Mouse (Mus musculus) adrenal gland, postnatal 25 days (tissue): ENCODE measurements around the gene Kri1. TPM values are rescaled to one million over a fixed set of nuclear protein-coding genes. Genes with fewer than 3 reads are reported as not detected.
"Not testable (repeated sequence)": the region's sequence is repeated elsewhere in the genome, so short reads cannot be mapped to it uniquely, and the experiment has no call there.

Source experiments
- DNase-seq: peaks from one replicate; pipeline ENCODE4 v3.0.0; 2021; ENCODE audit warnings: mixed read lengths
- long read RNA-seq: library from polyadenylated mRNA; stranded (forward); transcript quantifications from one replicate; pipeline ENCODE4 v2.0.0, GENCODE M21; 2021
- total RNA-seq: library from RNA; stranded (reverse); gene quantifications from 2 replicates; pipeline ENCODE4 v1.2.3, GENCODE M21; 2021

Gene Kri1
- 34.7 and 48.1 TPM in 2 replicates for total RNA-seq
- long read RNA-seq, transcript Kri1-201 (19 exons, 2,598 nt), result major isoform, 15 of 22 reads
- long read RNA-seq, partial matches to known transcripts, result 4 of 22 reads
- long read RNA-seq, other reads (novel, unspliced or antisense), result 3 of 22 reads

DNA sequence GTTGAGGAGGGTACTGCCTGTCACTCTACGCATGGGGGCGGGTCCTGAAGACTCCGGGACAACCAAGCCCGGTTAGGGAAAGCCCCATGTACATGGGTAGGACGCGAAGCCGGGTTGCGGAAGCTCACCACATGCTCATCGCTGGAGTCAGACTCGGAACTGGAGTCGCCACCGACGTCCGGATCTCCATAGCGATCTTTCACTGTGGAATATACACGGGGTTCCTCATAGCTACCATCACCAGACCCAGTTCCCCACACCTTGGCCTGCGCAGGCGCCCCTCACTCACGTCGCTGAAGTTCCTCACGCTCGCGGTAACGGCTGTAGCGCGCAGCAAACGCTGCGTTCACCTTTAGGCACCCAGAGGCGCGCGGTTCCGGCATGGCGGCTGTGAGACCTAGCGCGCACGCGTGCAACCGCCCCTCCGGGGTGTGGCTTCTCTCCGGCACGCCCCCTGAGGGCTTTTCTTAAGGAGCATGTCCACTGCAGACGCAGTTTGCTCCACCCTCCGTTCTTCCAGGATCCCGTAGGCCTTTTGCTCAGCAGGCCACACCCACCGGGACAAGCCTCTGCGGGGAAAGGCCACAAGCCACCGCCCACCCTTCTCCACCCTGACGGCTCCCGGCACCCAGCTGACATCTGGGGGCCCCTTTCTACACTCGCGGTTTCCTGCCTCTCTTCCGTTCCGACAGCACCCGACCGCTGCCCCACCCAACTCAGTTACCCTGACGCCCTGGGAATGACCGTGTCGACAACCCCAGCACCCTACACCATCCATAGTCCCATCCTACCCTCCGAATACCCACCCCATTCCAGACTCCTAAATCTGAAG lies at the start of gene Kri1:
Gene Kri1, minus strand, starts transcription at position 399 of the 832 bp plus-strand sequence.
- peak; percentile 97 for DNase-seq

DNA sequence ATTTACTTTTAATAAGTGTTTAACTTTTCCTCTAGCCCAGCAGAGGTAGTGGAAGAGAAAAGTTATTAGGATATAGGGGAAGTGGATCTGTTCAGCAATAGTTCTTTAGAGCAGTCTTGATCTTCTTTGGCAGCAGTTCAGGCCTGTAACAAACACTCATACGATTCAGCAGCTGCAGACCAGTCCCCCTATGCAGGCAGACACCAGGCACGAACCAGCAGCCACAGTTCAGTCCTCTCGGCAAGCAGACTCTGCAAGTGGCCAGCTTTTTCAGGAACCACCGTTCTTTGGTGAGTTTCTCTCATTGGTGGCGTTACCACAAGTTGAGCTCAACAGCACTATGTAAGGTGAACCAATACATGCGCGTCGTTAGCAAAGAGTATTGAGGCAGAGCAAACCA lies 48.7 kb upstream of the Kri1 start:
- DNase-seq, result no peak

GRCm38 (mm10) chr9:21335391-21335790 lies 47.6 kb upstream of the Kri1 start:
- DNase-seq, result no peak

DNA sequence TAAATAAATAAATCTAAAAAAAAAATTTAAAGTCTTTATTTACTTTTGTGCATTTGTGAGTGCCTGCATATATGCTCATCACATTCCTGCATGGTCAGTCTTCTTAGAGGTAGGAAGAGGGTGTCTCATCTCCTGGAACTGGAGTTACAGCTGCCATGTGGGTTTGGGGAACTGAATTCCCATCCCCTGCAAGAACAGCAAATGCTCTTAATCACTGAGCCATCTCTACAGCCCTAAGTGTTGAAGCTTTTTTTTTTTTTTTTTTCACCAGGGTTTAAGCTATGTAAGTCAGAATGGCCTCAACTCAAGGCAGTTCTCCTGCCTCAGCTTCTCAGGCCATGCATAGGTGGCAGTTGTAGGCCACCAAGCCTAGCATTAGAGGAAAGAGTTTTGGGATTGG lies 47.0 kb upstream of the Kri1 start:
- no peak for DNase-seq

DNA sequence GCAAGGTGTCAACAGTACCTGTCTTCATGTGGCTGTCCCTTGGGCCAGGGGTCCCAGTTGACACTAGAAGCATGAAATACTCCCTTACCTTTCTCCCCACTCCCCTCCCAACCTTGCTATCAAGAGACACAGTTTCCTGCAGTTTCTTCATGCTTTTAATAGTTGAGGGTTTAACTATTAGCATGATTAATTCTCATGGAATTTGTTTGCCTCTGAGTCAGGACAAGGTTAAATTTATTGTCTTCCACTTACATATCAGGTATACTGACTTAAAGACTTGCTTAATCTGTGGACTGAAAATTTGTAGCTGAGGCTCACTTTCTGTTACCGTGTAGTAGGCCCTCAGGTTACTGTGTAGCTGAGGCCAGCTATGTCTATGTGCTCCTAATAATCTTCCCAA lies 45.8 kb upstream of the Kri1 start:
- DNase-seq, result no peak

DNA sequence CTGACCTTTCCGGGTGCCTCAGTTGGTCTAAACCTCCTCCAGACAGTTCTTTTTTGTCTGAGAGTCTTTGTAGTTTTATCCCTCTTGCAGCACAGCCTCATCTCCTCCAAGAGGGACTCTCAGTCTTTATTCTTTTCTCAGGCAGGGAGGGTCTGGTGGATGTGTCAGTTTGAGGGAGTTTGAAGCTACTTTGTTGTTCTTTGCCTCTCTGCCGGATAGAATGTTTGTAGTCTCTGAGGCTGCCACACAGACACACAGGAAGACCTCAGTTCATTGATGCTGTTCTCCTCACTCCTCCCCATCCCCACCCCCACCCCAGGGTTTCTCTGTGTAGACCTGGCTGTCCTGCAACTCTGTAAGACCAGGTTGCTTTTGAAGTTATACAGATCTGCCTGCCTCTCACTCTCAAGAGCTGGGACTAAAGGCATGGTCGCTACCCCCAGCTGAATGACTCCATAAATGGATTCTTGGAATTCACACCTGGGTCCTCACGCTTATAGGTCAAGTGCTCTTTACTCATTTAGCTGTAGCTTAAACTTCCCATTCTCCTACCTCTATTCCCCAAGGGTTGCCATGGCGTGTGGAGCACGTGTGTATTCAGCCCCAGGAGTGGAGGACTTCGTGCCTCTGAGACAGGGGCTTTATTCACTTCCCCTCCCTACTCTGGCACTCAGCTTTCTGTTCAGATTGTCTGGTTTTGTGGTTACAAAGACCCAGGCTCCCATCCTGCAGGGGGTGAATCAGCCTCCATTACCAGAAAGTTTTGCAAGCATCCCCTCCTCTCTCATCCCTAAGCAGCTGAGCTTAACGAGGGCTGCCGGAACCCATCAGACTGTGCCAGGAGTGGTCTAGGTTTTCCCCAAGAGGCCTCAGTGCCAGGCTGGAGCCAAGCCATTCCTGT lies 44.6 kb upstream of the Kri1 start:
- DNase-seq, result no peak

DNA sequence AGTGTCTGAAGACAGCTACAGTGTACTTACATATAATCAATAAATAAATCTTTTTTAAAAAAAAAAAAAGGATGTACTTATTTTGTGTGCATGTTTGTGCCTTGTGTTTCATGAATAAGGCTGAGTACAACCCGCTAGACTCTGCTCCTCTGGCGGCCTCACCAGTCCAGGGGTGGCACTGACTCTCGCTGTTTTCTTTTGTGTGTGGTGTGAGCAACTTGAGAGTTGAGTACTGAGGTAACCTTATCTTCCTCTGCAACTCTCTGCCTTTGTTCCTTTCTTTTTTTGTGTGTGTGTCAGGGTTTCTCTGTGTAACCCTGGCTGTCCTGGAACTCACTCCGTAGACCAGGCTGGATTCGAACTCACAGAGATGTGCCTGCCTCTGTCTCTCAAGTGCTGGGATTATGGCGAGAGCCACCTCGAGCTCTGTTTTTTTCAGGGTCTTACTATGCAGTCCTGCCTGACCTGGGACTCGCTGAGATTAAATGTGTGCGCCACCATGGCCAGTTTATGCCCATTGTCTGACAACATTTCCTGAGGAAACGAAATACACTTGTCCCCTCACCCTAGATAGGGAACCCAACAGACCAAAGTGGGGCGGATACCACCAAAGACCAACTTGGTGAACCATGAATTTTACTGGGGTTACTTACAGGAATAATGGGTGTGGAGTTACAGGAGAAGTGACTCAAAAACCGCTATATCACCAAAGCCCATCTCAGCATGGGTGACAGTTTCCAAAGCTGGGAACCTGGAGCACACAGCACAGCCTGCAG lies 43.8 kb upstream of the Kri1 start:
- no peak for DNase-seq

GRCm38 (mm10) chr9:21329699-21330289 lies 42.0 kb upstream of the Kri1 start:
- DNase-seq, result no peak

GRCm38 (mm10) chr9:21329041-21329440 lies 41.3 kb upstream of the Kri1 start:
- DNase-seq, result no peak

- DNase-seq, result no peak
These were observed 40.3 kb upstream of the Kri1 start for GRCm38 (mm10) chr9:21328041-21328440.

DNA sequence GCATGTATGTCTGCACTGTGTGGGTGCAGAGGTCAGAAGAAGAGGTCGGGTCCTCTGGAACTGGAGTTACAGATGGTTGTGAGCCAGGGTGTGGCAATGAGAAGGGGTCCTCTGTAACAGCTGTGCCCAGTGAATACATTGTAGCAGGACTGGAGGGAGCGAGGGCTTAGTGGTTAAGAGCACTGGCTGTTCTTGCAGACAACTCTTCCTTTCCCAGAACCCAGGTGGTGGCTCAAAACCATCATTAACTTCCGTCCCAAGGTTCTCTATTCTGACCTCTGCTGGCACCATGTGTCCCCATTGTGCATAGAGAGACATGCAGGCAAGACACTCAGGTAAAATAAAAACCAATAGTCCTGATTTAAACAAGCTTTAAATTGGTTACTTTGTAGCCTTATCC lies 39.8 kb upstream of the Kri1 start:
- DNase-seq, result no peak

DNA sequence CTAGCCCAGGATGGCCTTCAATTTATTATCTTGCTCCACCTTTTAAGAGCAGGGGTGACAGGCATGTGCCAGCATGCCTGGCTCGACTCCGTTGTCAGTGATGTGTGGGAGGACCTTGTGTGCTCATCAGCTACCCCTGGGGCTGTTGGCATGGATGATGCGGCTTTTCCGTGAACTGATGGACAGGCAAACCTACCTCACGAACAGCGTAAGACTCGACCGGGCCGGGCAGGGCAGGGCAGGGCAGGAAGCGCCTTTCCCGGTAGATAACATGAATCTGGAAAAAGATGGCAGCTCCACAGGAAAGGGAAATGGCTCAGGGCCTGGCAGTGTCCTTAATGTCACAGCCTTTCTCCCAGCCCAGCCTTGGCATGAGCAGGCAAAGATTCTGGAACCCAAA lies 36.5 kb upstream of the Kri1 start:
- no peak for DNase-seq

DNA sequence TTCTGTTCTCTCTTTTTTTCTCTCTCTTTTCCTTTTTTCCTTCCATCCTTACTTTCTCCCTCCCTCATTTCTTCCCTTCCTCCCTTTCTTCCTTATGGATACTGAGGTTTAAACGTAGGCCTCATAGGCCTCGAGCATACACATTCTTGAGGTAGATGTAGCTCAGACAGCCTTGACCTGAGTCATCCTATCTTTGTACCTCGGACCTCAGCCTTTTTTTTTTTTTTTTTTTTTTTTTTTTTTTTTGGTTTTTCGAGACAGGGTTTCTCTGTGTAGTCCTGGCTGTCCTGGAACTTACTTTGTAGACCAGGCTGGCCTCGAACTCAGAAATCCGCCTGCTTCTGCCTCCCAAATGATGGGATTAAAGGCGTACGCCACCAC lies 35.1 kb upstream of the Kri1 start:
- not testable (repeated sequence) for DNase-seq

GRCm38 (mm10) chr9:21322211-21322916 lies 34.6 kb upstream of the Kri1 start:
- DNase-seq, result no peak

DNA sequence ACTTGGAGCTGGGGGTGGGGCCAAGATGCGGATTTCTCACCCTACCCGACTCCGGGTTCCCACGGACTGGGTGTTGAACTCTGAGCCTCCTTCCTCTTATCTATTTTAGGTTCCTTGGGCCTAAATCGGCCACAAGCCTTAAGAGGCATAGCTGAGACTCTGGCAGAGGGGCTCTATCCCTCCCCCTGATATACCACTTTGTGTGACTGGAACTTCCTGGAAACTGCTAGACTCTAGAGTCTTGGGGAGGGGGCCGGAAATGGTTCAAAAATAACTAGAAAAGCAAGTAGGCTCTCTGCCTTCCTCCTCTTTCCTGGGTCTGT lies 33.7 kb upstream of the Kri1 start:
- peak; percentile 30 for DNase-seq

DNA sequence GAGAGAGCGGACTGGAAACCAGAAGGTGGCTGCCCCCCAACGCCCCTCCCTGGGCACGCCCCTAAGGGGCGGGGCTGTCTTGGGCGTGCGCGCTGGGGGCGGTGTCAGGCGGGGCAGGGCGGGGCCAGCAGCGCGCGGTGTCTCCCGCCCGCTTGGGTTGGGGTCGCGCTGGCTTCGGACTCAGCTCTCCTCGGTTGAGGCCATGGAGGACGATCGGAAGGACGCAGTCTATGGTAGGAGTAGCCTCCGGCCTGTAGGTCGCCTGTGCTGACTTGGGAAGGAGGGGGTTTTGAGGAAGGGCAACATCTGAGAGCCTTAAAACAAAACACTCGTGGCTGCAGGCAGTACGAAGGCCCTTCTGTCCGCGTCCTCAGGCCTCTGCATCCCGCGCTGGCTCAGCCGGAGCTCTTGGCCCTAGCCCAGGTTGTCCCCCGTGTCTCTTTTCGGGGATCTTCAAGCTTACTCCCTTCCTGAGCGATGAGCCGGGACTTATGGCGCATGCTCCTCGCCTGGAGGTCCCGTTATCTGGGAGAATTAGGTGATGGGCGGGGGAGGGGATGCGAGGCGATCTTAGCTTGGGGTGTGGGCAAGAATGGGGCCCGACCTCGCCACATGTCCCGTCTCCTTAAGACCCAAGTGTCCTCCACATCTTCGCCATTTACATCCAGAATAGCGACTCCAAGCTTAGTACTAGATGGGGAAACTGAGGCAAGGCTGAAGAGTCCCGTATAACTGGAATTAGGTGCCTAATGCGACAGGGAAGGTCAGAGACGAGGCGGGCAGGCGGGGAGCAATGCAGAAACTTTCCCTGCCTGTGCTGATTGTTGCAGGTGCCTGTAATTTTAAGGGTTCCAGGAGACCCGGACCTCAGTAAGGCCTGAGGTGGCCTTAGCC lies 33.1 kb upstream of the Kri1 start, which contains the start of gene Slc44a2:
Gene Slc44a2, plus strand, starts transcription at position 80 of the 894 bp plus-strand sequence.
- DNase-seq, result peak; percentile 91

- no peak for DNase-seq
These were observed 32.5 kb upstream of the Kri1 start for GRCm38 (mm10) chr9:21320280-21320618.

DNA sequence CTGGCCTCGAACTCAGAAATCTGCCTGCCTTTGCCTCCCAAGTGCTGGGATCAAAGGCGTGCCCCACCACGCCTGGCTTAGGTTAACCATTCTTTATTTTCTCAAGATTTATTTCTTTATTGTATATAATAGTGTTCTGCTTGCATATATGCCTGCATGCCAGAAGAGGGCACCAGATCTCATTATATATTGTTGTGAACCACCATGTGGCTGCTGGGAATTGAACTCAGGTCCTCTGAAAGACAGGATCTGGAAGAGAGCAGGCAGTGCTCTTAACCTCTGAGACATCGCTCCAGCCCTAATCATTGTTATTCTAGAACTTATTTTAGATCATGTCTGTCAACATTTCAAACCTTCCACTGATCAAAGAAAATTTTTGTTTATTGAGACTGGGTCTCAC lies 31.7 kb upstream of the Kri1 start:
- no peak for DNase-seq

DNA sequence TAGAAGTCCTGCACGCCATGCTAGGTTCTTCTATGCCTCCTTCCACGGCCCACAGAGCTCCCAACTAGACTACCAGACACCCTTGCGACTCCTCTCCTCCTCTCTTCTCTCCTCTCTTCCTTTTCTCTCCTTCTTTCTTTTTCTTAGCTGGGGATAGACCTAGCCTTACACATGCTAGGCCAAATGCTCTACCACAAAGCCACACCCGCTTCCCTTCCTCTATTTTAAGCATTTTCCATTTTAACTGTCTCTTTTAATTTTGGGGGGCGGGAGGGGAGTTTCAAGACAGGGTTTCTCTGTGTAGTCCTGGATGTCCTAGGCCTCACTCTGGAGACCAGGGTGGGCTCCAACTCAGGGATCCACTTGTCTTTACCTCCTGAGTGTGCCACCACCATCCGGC lies 31.0 kb upstream of the Kri1 start:
- DNase-seq, result no peak

DNA sequence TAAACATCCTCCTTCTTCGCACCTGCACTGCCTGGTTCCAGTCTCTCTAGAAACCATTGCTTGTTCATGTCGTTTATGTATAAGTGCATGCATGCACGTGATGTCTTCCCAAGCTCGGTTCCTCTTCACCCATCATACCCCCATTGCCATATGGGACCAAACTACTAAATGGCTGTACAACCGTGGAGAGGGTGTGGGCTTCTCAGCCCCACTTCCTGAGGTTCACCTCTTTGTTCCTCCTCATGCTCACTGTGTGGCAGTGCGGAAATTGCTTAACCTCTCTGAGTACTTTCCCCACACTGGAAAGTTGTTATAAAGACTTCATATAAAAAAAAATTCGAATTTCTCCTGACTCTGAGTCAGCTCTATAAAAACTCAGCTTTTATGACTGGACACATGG lies 28.9 kb upstream of the Kri1 start:
- DNase-seq, result no peak
